Mouse (Mus musculus) G1E (cell line): ENCODE results near the gene Txnrd1.
A peak's percentile ranks its signal among the peaks of the same experiment; 100 is the strongest.

Experiments
- CTCF ChIP-seq: IDR thresholded peaks from 2 replicates; pipeline ENCODE4 v1.5.1; 2012; ENCODE audit warnings: low read depth, low read length, inconsistent platforms, mixed read lengths
- GATA1 ChIP-seq: IDR thresholded peaks from 2 replicates; pipeline ENCODE4 v1.6.1; 2012; ENCODE audit warnings: borderline replicate concordance, low read length, inconsistent platforms, mixed read lengths

DNA sequence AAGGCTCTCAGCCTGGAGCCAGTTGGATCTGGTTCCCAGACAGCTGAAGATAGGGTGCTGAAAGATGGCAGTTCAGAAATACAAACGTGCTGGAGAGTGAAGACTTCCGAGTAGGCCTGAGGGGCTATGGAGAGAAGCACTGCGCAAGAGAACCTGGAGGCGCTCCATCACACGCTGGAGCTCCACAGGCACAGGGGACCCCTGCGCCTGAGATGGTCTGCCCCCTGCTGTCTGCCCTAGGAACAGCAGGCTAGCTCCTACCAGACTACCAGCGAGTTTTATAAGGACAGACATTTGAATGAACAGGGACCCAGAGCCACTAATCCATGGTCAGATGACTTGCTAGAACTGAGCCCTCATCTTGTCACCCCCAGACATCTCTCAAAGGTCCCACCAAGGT lies 67.7 kb downstream of the Txnrd1 start:
- TF ChIP-seq GATA1 (no peak), CTCF (peak; percentile 95)
